Mouse (Mus musculus): ENCODE data around the gene Stk31.
A peak's percentile ranks its signal among the peaks of the same experiment; 100 is the strongest.

DNA sequence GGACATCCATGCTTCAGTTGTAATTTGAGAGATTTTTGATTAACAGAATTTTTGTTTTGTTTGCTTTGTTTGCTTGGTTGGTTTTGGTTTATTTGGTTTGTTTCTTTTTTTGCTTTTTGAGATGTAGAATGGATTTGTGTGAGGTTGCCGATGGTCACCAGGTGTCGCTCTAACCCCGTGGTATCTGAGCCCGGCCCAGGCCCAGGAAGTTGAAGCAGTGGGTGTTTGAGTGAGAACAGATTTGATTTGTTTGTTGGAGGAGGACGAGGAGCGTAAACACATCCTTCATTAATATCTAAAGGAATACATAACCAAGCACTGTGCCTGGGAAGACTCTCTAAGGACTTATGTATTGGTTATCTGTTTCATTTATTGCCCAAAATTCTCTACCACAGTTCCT lies 123.6 kb downstream of the Stk31 start:
- TF ChIP-seq CTCF (IDR thresholded peaks at IDR 0.05; ENCODE audit: low read depth, low read length) (peak; percentile 88), EP300 (IDR thresholded peaks at IDR 0.05; ENCODE audit: insufficient read depth, low read depth, low read length) (no peak), POLR2A (IDR thresholded peaks at IDR 0.05; ENCODE audit: insufficient read depth, low read length) (no peak)

Measured in ES-Bruce4 (cell line).